Mouse (Mus musculus) naive thymus-derived CD4-positive, alpha-beta T cell, adult 2 months (primary cell): ENCODE measurements at regions not wholly inside any gene's neighbourhood (a gene's known extent, or its start where the extent isn't known, plus 50 kb on each side); places are given as distances from the start of the nearest gene placed in this dataset.
"Not testable (repeated sequence)": the region's sequence is repeated elsewhere in the genome, so short reads cannot be mapped to it uniquely, and the experiment has no call there.

ENCODE experiments used
- DNase-seq: peaks from one replicate; pipeline ENCODE4 v3.0.0-alpha.2; 2011; ENCODE audit warnings: low read depth

GRCm38 (mm10) chr12:25590262-25590661 is 493.3 kb upstream of the Id2 start:
- no peak for DNase-seq

GRCm38 (mm10) chr12:25585746-25586145 is 488.8 kb upstream of the Id2 start:
- DNase-seq: no peak

GRCm38 (mm10) chr12:25579407-25579806 is 482.5 kb upstream of the Id2 start:
- no peak for DNase-seq

GRCm38 (mm10) chr12:25565131-25565530 is 468.2 kb upstream of the Id2 start:
- DNase-seq: no peak

- DNase-seq: no peak
Measured at GRCm38 (mm10) chr12:25559601-25560000, 462.7 kb upstream of the Id2 start.

- DNase-seq: no peak
Measured at GRCm38 (mm10) chr12:25553656-25554055, 456.7 kb upstream of the Id2 start.

GRCm38 (mm10) chr12:25549735-25550134 is 452.8 kb upstream of the Id2 start:
- DNase-seq: no peak

GRCm38 (mm10) chr12:25544253-25544652 is 447.3 kb upstream of the Id2 start:
- no peak for DNase-seq

- DNase-seq: no peak
Measured at GRCm38 (mm10) chr12:25534620-25534950, 437.6 kb upstream of the Id2 start.

GRCm38 (mm10) chr12:25533709-25534619 is 437.0 kb upstream of the Id2 start:
- DNase-seq: no peak

GRCm38 (mm10) chr12:25530483-25530882 is 433.5 kb upstream of the Id2 start:
- DNase-seq: no peak

GRCm38 (mm10) chr12:25529537-25529936 is 432.6 kb upstream of the Id2 start:
- no peak for DNase-seq

GRCm38 (mm10) chr12:25526639-25527038 is 429.7 kb upstream of the Id2 start:
- DNase-seq: no peak

GRCm38 (mm10) chr12:25516738-25517137 is 419.8 kb upstream of the Id2 start:
- no peak for DNase-seq

GRCm38 (mm10) chr12:25513679-25514078 is 416.7 kb upstream of the Id2 start:
- DNase-seq: no peak

- DNase-seq: no peak
Measured at GRCm38 (mm10) chr12:25509666-25510065, 412.7 kb upstream of the Id2 start.

- no peak for DNase-seq
Measured at GRCm38 (mm10) chr12:25493233-25493632, 396.3 kb upstream of the Id2 start.

- no peak for DNase-seq
Measured at GRCm38 (mm10) chr12:25492483-25493190, 395.7 kb upstream of the Id2 start.

GRCm38 (mm10) chr12:25475180-25475758 is 378.3 kb upstream of the Id2 start:
- no peak for DNase-seq

- no peak for DNase-seq
Measured at GRCm38 (mm10) chr12:25469181-25469580, 372.2 kb upstream of the Id2 start.

- DNase-seq: no peak
Measured at GRCm38 (mm10) chr12:25467789-25468188, 370.8 kb upstream of the Id2 start.

- DNase-seq: not testable (repeated sequence)
Measured at GRCm38 (mm10) chr12:25462690-25463089, 365.8 kb upstream of the Id2 start.
